Mouse (Mus musculus): ENCODE measurements around the gene 1110017D15Rik. TPM values are rescaled to one million over a fixed set of nuclear protein-coding genes. Genes with fewer than 3 reads are reported as not detected.

1110017D15Rik gene
- not detected for polyA plus RNA-seq (2015; fragmentation: Illumina TruSeq; extraction: RNeasy Lipid Tissue Mini Kit (QIAGEN cat#74804); ENCODE audit: insufficient read depth, low read depth, low replicate concordance)

GRCm38 (mm10) chr4:41517233-41517632, at the start of gene 1110017D15Rik:
Gene 1110017D15Rik (minus strand): TSS chr4:41517333.

GRCm38 (mm10) chr4:41502986-41503412, 14.1 kb downstream of the 1110017D15Rik start, which contains the start of gene AI464131:
Gene AI464131 (minus strand): TSS chr4:41503076.

GRCm38 (mm10) chr4:41464345-41465286, 52.5 kb downstream of the 1110017D15Rik start, which contains the start of the genes Kif24 and Nudt2:
Gene Kif24 (minus strand): TSS chr4:41464887.
Gene Nudt2 (plus strand): TSS chr4:41465151.

Other genes with a start within 250 kb of the 1110017D15Rik start
- gene Ubap2, start 242.2 kb downstream of the 1110017D15Rik start, polyA plus RNA-seq (2015; fragmentation: Illumina TruSeq; extraction: RNeasy Lipid Tissue Mini Kit (QIAGEN cat#74804); ENCODE audit: insufficient read depth, low read depth, low replicate concordance) = 8.9 TPM
- 7.6 TPM for gene Dcaf12, start 202.4 kb downstream of the 1110017D15Rik start, polyA plus RNA-seq (2015; fragmentation: Illumina TruSeq; extraction: RNeasy Lipid Tissue Mini Kit (QIAGEN cat#74804); ENCODE audit: insufficient read depth, low read depth, low replicate concordance)
- 10.5 TPM for gene Ubap1, start 168.3 kb downstream of the 1110017D15Rik start, polyA plus RNA-seq (2015; fragmentation: Illumina TruSeq; extraction: RNeasy Lipid Tissue Mini Kit (QIAGEN cat#74804); ENCODE audit: insufficient read depth, low read depth, low replicate concordance)
- not detected for gene Kif24, start 52.4 kb downstream of the 1110017D15Rik start, polyA plus RNA-seq (2015; fragmentation: Illumina TruSeq; extraction: RNeasy Lipid Tissue Mini Kit (QIAGEN cat#74804); ENCODE audit: insufficient read depth, low read depth, low replicate concordance)
- gene Nudt2, start 52.2 kb downstream of the 1110017D15Rik start, polyA plus RNA-seq (2015; fragmentation: Illumina TruSeq; extraction: RNeasy Lipid Tissue Mini Kit (QIAGEN cat#74804); ENCODE audit: insufficient read depth, low read depth, low replicate concordance) = 5.1 TPM
- gene AI464131, start 14.3 kb downstream of the 1110017D15Rik start, polyA plus RNA-seq (2015; fragmentation: Illumina TruSeq; extraction: RNeasy Lipid Tissue Mini Kit (QIAGEN cat#74804); ENCODE audit: insufficient read depth, low read depth, low replicate concordance) = 1.4 TPM
- 8.8 TPM for gene Fam219a, start 52.2 kb upstream of the 1110017D15Rik start, polyA plus RNA-seq (2015; fragmentation: Illumina TruSeq; extraction: RNeasy Lipid Tissue Mini Kit (QIAGEN cat#74804); ENCODE audit: insufficient read depth, low read depth, low replicate concordance)
- 0.72 TPM for gene Dnaic1, start 52.4 kb upstream of the 1110017D15Rik start, polyA plus RNA-seq (2015; fragmentation: Illumina TruSeq; extraction: RNeasy Lipid Tissue Mini Kit (QIAGEN cat#74804); ENCODE audit: insufficient read depth, low read depth, low replicate concordance)
- 5.9 TPM for gene Enho, start 123.0 kb upstream of the 1110017D15Rik start, polyA plus RNA-seq (2015; fragmentation: Illumina TruSeq; extraction: RNeasy Lipid Tissue Mini Kit (QIAGEN cat#74804); ENCODE audit: insufficient read depth, low read depth, low replicate concordance)
- 2.7 TPM for gene Cntfr, start 179.8 kb upstream of the 1110017D15Rik start, polyA plus RNA-seq (2015; fragmentation: Illumina TruSeq; extraction: RNeasy Lipid Tissue Mini Kit (QIAGEN cat#74804); ENCODE audit: insufficient read depth, low read depth, low replicate concordance)
- gene Il11ra1, start 182.7 kb upstream of the 1110017D15Rik start, polyA plus RNA-seq (2015; fragmentation: Illumina TruSeq; extraction: RNeasy Lipid Tissue Mini Kit (QIAGEN cat#74804); ENCODE audit: insufficient read depth, low read depth, low replicate concordance) = 70.9 TPM
- 14.3 TPM for gene Rpp25l, start 196.2 kb upstream of the 1110017D15Rik start, polyA plus RNA-seq (2015; fragmentation: Illumina TruSeq; extraction: RNeasy Lipid Tissue Mini Kit (QIAGEN cat#74804); ENCODE audit: insufficient read depth, low read depth, low replicate concordance)
- 13.2 TPM for gene Dctn3, start 205.8 kb upstream of the 1110017D15Rik start, polyA plus RNA-seq (2015; fragmentation: Illumina TruSeq; extraction: RNeasy Lipid Tissue Mini Kit (QIAGEN cat#74804); ENCODE audit: insufficient read depth, low read depth, low replicate concordance)
- gene Arid3c, start 213.8 kb upstream of the 1110017D15Rik start, polyA plus RNA-seq (2015; fragmentation: Illumina TruSeq; extraction: RNeasy Lipid Tissue Mini Kit (QIAGEN cat#74804); ENCODE audit: insufficient read depth, low read depth, low replicate concordance) = not detected
- gene Galt, start 237.9 kb upstream of the 1110017D15Rik start, polyA plus RNA-seq (2015; fragmentation: Illumina TruSeq; extraction: RNeasy Lipid Tissue Mini Kit (QIAGEN cat#74804); ENCODE audit: insufficient read depth, low read depth, low replicate concordance) = 16.1 TPM
- gene Sigmar1, start 238.8 kb upstream of the 1110017D15Rik start, polyA plus RNA-seq (2015; fragmentation: Illumina TruSeq; extraction: RNeasy Lipid Tissue Mini Kit (QIAGEN cat#74804); ENCODE audit: insufficient read depth, low read depth, low replicate concordance) = 12.5 TPM